Mouse (Mus musculus) cerebellum, postnatal 14 days (tissue): ENCODE results near the gene Tmem88.

ENCODE experiments used
- DNase-seq, 2 experiments: peaks; one replicate each; pipeline ENCODE4 v3.0.0; 2021; ENCODE audit warnings: mixed read lengths in 2 of 2

Tmem88 gene

GRCm38 (mm10) chr11:69403691-69404594 is 5.9 kb upstream of the Tmem88 start:
- DNase-seq: peak in 1 of 2 experiments; percentile 25

- DNase-seq: no peak
These were observed 4.0 kb upstream of the Tmem88 start for GRCm38 (mm10) chr11:69401987-69402386.

GRCm38 (mm10) chr11:69401210-69401637 is 3.2 kb upstream of the Tmem88 start:
- peak; percentile 95 for DNase-seq

GRCm38 (mm10) chr11:69400083-69400850 is 2.2 kb upstream of the Tmem88 start:
- peak; percentile 33 to 39 for DNase-seq

- peak; percentile 28 to 45 for DNase-seq
These were observed 1.4 kb upstream of the Tmem88 start for GRCm38 (mm10) chr11:69399201-69400082.

- peak; percentile 36 to 45 for DNase-seq
These were observed 609 bp upstream of the Tmem88 start for GRCm38 (mm10) chr11:69398486-69399200.

GRCm38 (mm10) chr11:69397581-69398057 is 415 bp downstream of the Tmem88 start:
- peak; percentile 54 to 67 for DNase-seq

- DNase-seq: peak; percentile 31 to 41
These were observed 1.3 kb downstream of the Tmem88 start for GRCm38 (mm10) chr11:69396772-69397171.

GRCm38 (mm10) chr11:69395634-69396373 is 2.2 kb downstream of the Tmem88 start:
- peak; percentile 94 to 97 for DNase-seq

GRCm38 (mm10) chr11:69395235-69395633 is 2.8 kb downstream of the Tmem88 start, which contains the start of the genes Naa38 and Cyb5d1:
Gene Naa38 (plus strand): TSS chr11:69395487.
Gene Cyb5d1 (minus strand): TSS chr11:69395631.
- peak; percentile 91 to 93 for DNase-seq

GRCm38 (mm10) chr11:69394591-69395167 is 3.4 kb downstream of the Tmem88 start:
- DNase-seq: peak in 1 of 2 experiments; percentile 45

GRCm38 (mm10) chr11:69390400-69391034 is 7.5 kb downstream of the Tmem88 start:
- DNase-seq: peak; percentile 88 to 90

- DNase-seq: peak; percentile 78 to 82
These were observed 8.3 kb downstream of the Tmem88 start for GRCm38 (mm10) chr11:69389531-69390399.

GRCm38 (mm10) chr11:69388680-69389079 is 9.4 kb downstream of the Tmem88 start:
- DNase-seq: no peak

GRCm38 (mm10) chr11:69386758-69387157 is 11.3 kb downstream of the Tmem88 start:
- no peak for DNase-seq

GRCm38 (mm10) chr11:69384979-69385378 is 13.1 kb downstream of the Tmem88 start:
- no peak for DNase-seq

- DNase-seq: peak in 1 of 2 experiments; percentile 42
These were observed 15.4 kb downstream of the Tmem88 start for GRCm38 (mm10) chr11:69382478-69383105.

- peak; percentile 87 to 88 for DNase-seq
These were observed 16.7 kb downstream of the Tmem88 start for GRCm38 (mm10) chr11:69381356-69381755.
